Mouse (Mus musculus) ES-E14 (cell line): ENCODE data around the gene Crebl2. TPM values are rescaled to one million over a fixed set of nuclear protein-coding genes. Genes with fewer than 3 reads are reported as not detected.

Experiments
- DNase-seq: peaks from one replicate; pipeline ENCODE4 v3.0.0-alpha.2; 2013; ENCODE audit warnings: low read depth, low spot score
- H3K27ac ChIP-seq: 2 replicates; pipeline ENCODE4 v1.5.1; 2012; ENCODE audit warnings: low read depth, mild to moderate bottlenecking, low read length, moderate library complexity, mixed read lengths; ENCODE audit not compliant: poor library complexity, insufficient read depth, severe bottlenecking
- H3K36me3 ChIP-seq: 2 replicates; pipeline ENCODE4 v1.6.1; 2012; ENCODE audit warnings: mild to moderate bottlenecking, low read length, moderate library complexity, mixed read lengths; ENCODE audit not compliant: control insufficient read depth, poor library complexity, insufficient read depth, severe bottlenecking
- H3K4me1 ChIP-seq, 2 experiments: fragments of 150-350 bp in 1 of 2; sonication (generic) in 1 of 2; 2 replicates each; pipeline ENCODE4 v1.6.1; 2012; ENCODE audit warnings: low read length in 2 of 2, mild to moderate bottlenecking in 1 of 2, mixed read lengths in 1 of 2; ENCODE audit not compliant: control insufficient read depth in 2 of 2, insufficient read depth in 2 of 2, poor library complexity in 1 of 2
- H3K4me3 ChIP-seq, 2 experiments: fragments of 150-350 bp in 1 of 2; sonication (generic) in 1 of 2; 2 replicates each; pipeline ENCODE4 v1.5.1; 2012; ENCODE audit warnings: low read length in 2 of 2, low read depth in 1 of 2, mild to moderate bottlenecking in 1 of 2, mixed read lengths in 1 of 2; ENCODE audit not compliant: insufficient read depth in 1 of 2, poor library complexity in 1 of 2, severe bottlenecking in 1 of 2
- H3K9ac ChIP-seq: 2 replicates; pipeline ENCODE4 v1.6.1; 2012; ENCODE audit warnings: low read depth, mild to moderate bottlenecking, low read length, mixed read lengths; ENCODE audit not compliant: poor library complexity, insufficient read depth, severe bottlenecking
- H3K9me3 ChIP-seq: fragments of 150-350 bp; sonication (generic); 2 replicates; pipeline ENCODE4 v1.6.1; 2012; ENCODE audit warnings: low read depth, mild to moderate bottlenecking, low read length; ENCODE audit not compliant: control insufficient read depth, insufficient read depth
- CHD2 ChIP-seq: IDR thresholded peaks from 2 replicates; pipeline ENCODE4 v1.6.1; 2014; ENCODE audit warnings: mild to moderate bottlenecking, low read depth, low read length, inconsistent platforms
- HCFC1 ChIP-seq: IDR thresholded peaks from 2 replicates; pipeline ENCODE4 v1.6.1; 2012; ENCODE audit warnings: low read length, inconsistent platforms, borderline replicate concordance; ENCODE audit not compliant: insufficient read depth
- MAFK ChIP-seq: IDR thresholded peaks from 2 replicates; pipeline ENCODE4 v1.6.1; 2014; ENCODE audit warnings: mild to moderate bottlenecking, low read depth, low read length, inconsistent platforms; ENCODE audit not compliant: insufficient read depth
- ZC3H11A ChIP-seq: IDR thresholded peaks from 2 replicates; pipeline ENCODE4 v1.6.1; 2012; ENCODE audit warnings: low read depth, mild to moderate bottlenecking, inconsistent platforms, low read length, borderline replicate concordance
- ZNF384 ChIP-seq: IDR thresholded peaks from 2 replicates; pipeline ENCODE4 v1.6.1; 2012; ENCODE audit warnings: low read depth, low read length, inconsistent platforms
- in situ Hi-C, 2 experiments: fragments of 600-800 bp; cut with MboI; formaldehyde crosslinking; loops; one replicate each; pipeline ENCODE4 v1.15.1; 2025; ENCODE audit warnings: low sequenced_read_pairs in 2 of 2, inconsistent platforms in 1 of 2; ENCODE audit not compliant: unreplicated experiment in 2 of 2
- total RNA-seq: library from RNA; depleted of rRNA; stranded (reverse); fragments of 300-350 nt; gene quantifications from 2 replicates; pipeline ENCODE4 v1.2.3, GENCODE M21; 2012

Crebl2 gene
- total RNA-seq, 1 experiment: 4.3 TPM

- peak; percentile 89 for DNase-seq
- Histone ChIP-seq H3K4me1 (peaks cover 0 to 3% of the 10 kb centered on the region in 2 experiments; a peak in 1 of 4 replicates), H3K36me3 (no peaks in the 10 kb centered on the region), H3K9ac (peak overlapping the region; percentile 91), H3K27ac (peak overlapping the region; percentile 98), H3K4me3 (peak overlapping the region; percentile 73 to 94), H3K9me3 (no peaks in the 10 kb centered on the region)
- in situ Hi-C loops: no loop called here
- TF ChIP-seq ZNF384: no peak
- TF ChIP-seq ZC3H11A: no peak
- TF ChIP-seq HCFC1: peak; percentile 51; the same call in 1 of the 2 replicates
- no peak for TF ChIP-seq MAFK
- TF ChIP-seq CHD2: peak; percentile 92
Observed at GRCm38 (mm10) chr6:134897443-134898094, 67.6 kb downstream of the Crebl2 start.

- peaks cover 0 to 3% of the 10 kb centered on the region in 2 experiments; a peak in 1 of 4 replicates for H3K4me1 ChIP-seq
- TF ChIP-seq MAFK (no peak), HCFC1 (peak; percentile 57; the same call in 1 of the 2 replicates), CHD2 (peak; percentile 74), ZC3H11A (no peak), ZNF384 (peak; percentile 99)
- H3K9ac ChIP-seq: peak within 1 kb of the TSS; percentile 91
- H3K36me3 ChIP-seq: no peaks in the 10 kb centered on the region
- H3K9me3 ChIP-seq: no peaks in the 10 kb centered on the region
- in situ Hi-C loops: no loop called here
- peak within 1 kb of the TSS; percentile 73 to 94 for H3K4me3 ChIP-seq
- H3K27ac ChIP-seq: peak within 1 kb of the TSS; percentile 98
- peak; percentile 91 for DNase-seq
Observed at GRCm38 (mm10) chr6:134898095-134898965, 68.4 kb downstream of the Crebl2 start, which contains the start of gene Gpr19. Gpr19 (minus strand) TSS chr6:134898578.

GRCm38 (mm10) chr6:134903368-134903767 is 73.4 kb downstream of the Crebl2 start:
- in situ Hi-C loops: no loop called here

GRCm38 (mm10) chr6:134903891-134904884 is 74.2 kb downstream of the Crebl2 start:
- DNase-seq: no peak
- in situ Hi-C loops: no loop called here
- no peak overlapping the region for H3K27ac ChIP-seq

More at GRCm38 (mm10) chr6:134903368-134903767, 73.4 kb downstream of the Crebl2 start:
- Histone ChIP-seq H3K9ac (no peak overlapping the region), H3K27ac (no peak overlapping the region), H3K36me3 (no peaks in the 10 kb centered on the region), H3K4me3 (no peak overlapping the region), H3K9me3 (no peaks in the 10 kb centered on the region), H3K4me1 (0 out of 4 replicates have a peak, but pooled peaks cover 0 to 2% of the 10 kb centered on the region in 2 experiments)
- TF ChIP-seq CHD2 (no peak), ZC3H11A (no peak), MAFK (no peak), HCFC1 (no peak), ZNF384 (no peak)
- no peak for DNase-seq

More at GRCm38 (mm10) chr6:134903891-134904884, 74.2 kb downstream of the Crebl2 start:
- no peaks in the 10 kb centered on the region for H3K36me3 ChIP-seq
- no peak overlapping the region for H3K9ac ChIP-seq
- no peaks in the 10 kb centered on the region for H3K9me3 ChIP-seq
- TF ChIP-seq MAFK (no peak), ZNF384 (no peak)
- 0 out of 4 replicates have a peak, but pooled peaks cover 0 to under 1% of the 10 kb centered on the region in 2 experiments for H3K4me1 ChIP-seq
- no peak overlapping the region for H3K4me3 ChIP-seq
